In genomic region chr6:37870245-37871136, GRCm38 (mm10) we compare ENCODE assay signal across 8 mouse cellular contexts. TPM values are rescaled to one million over a fixed set of nuclear protein-coding genes. Genes with fewer than 3 reads are reported as not detected.
DNase-seq lines count a peak whose midpoint lies in the region; ATAC-seq and TF ChIP-seq lines count a peak whose summit lies in the region.

TSS of gene Trim24 (plus strand) at chr6:37870811.

- under 1% methylated on average over 74 of the region's 89 CpGs for WGBS in heart, embryonic 12.5 days
- under 1% methylated on average over 78 of the region's 89 CpGs for WGBS in kidney, postnatal 0 days
- WGBS in liver, embryonic 11.5 days, result under 1% methylated on average over 79 of the region's 89 CpGs
- WGBS in stomach, embryonic 14.5 days, result under 1% methylated on average over 62 of the region's 89 CpGs

- H3K9me3 ChIP-seq in heart, embryonic 12.5 days (replicated peaks), result peaks cover 26% of the 10 kb centered on the region
- peaks cover 28% of the 10 kb centered on the region for H3K9me3 ChIP-seq in kidney, postnatal 0 days (replicated peaks; ENCODE audit: low read length)
- H3K9me3 ChIP-seq in liver, embryonic 11.5 days (ENCODE audit: control insufficient read depth, low read length), result peaks cover 27% of the 10 kb centered on the region
- peaks cover 31% of the 10 kb centered on the region; the same call in 1 of the 2 replicates for H3K9me3 ChIP-seq in stomach, embryonic 14.5 days (ENCODE audit: control insufficient read depth, low read depth, low read length)

- peak; percentile 98 for ATAC-seq in erythroid progenitor cell, adult 5-6 weeks (replicated peaks; ENCODE audit: low FRiP score, poor library complexity, severe bottlenecking)
- ATAC-seq in heart, embryonic 12.5 days (ENCODE audit: insufficient number of reproducible peaks, low FRiP score), result peak; percentile 99
- peak; percentile 98 for ATAC-seq in kidney, postnatal 0 days (replicated peaks; ENCODE audit: low FRiP score, low read depth)
- ATAC-seq in liver, embryonic 11.5 days (replicated peaks; ENCODE audit: low FRiP score), result peak; percentile 96
- ATAC-seq in stomach, embryonic 14.5 days (ENCODE audit: insufficient number of reproducible peaks, insufficient read depth, low FRiP score, low read depth), result peak; percentile 98

- H3K4me2 ChIP-seq in heart, embryonic 12.5 days, result peak within 1 kb of the TSS; percentile 68
- peak within 1 kb of the TSS; percentile 57 for H3K4me2 ChIP-seq in kidney, postnatal 0 days (ENCODE audit: low read length)
- H3K4me2 ChIP-seq in liver, embryonic 11.5 days, result peak within 1 kb of the TSS; percentile 70
- peak within 1 kb of the TSS; percentile 33 for H3K4me2 ChIP-seq in stomach, embryonic 14.5 days (replicated peaks; ENCODE audit: low read depth, low read length)

- H3K27me3 ChIP-seq in heart, embryonic 12.5 days (replicated peaks), result no peaks in the 10 kb centered on the region
- no peaks in the 10 kb centered on the region for H3K27me3 ChIP-seq in kidney, postnatal 0 days (ENCODE audit: insufficient read depth, low read length)
- H3K27me3 ChIP-seq in liver, embryonic 11.5 days (replicated peaks; ENCODE audit: control insufficient read depth, insufficient read depth, low read length), result no peaks in the 10 kb centered on the region
- no peaks in the 10 kb centered on the region for H3K27me3 ChIP-seq in stomach, embryonic 14.5 days (ENCODE audit: control insufficient read depth, insufficient read depth, low read length)

- no peaks in the 10 kb centered on the region for H3K4me1 ChIP-seq in heart, embryonic 12.5 days (replicated peaks)
- no peaks in the 10 kb centered on the region for H3K4me1 ChIP-seq in kidney, postnatal 0 days (replicated peaks; ENCODE audit: insufficient read depth, low read length)
- H3K4me1 ChIP-seq in liver, embryonic 11.5 days (replicated peaks; ENCODE audit: control insufficient read depth, insufficient read depth, low read length), result no peaks in the 10 kb centered on the region
- no peaks in the 10 kb centered on the region for H3K4me1 ChIP-seq in stomach, embryonic 14.5 days (ENCODE audit: control insufficient read depth, insufficient read depth, low read length)

- H3K27ac ChIP-seq in heart, embryonic 12.5 days (ENCODE audit: poor library complexity, severe bottlenecking), result peak within 1 kb of the TSS; percentile 98
- H3K27ac ChIP-seq in kidney, postnatal 0 days, result peak within 1 kb of the TSS; percentile 98
- peak within 1 kb of the TSS; percentile 89 for H3K27ac ChIP-seq in liver, embryonic 11.5 days (ENCODE audit: low read depth, low read length)
- peak within 1 kb of the TSS; percentile 98 for H3K27ac ChIP-seq in stomach, embryonic 14.5 days (ENCODE audit: low read length)

- H3K4me3 ChIP-seq in heart, embryonic 12.5 days, result peak within 1 kb of the TSS; percentile 94
- peak within 1 kb of the TSS; percentile 89 for H3K4me3 ChIP-seq in kidney, postnatal 0 days (replicated peaks; ENCODE audit: low read depth, low read length)
- H3K4me3 ChIP-seq in liver, embryonic 11.5 days (ENCODE audit: low read depth, low read length), result peak within 1 kb of the TSS; percentile 90
- H3K4me3 ChIP-seq in stomach, embryonic 14.5 days (ENCODE audit: low read depth, low read length), result peak within 1 kb of the TSS; percentile 96

- H3K9ac ChIP-seq in heart, embryonic 12.5 days, result peak within 1 kb of the TSS; percentile 98
- H3K9ac ChIP-seq in kidney, postnatal 0 days (ENCODE audit: low read depth, low read length), result peak within 1 kb of the TSS; percentile 97
- H3K9ac ChIP-seq in liver, embryonic 11.5 days (ENCODE audit: low read depth, low read length), result peak within 1 kb of the TSS; percentile 81
- peak within 1 kb of the TSS; percentile 95 for H3K9ac ChIP-seq in stomach, embryonic 14.5 days (replicated peaks; ENCODE audit: low read depth, low read length)

- H3K36me3 ChIP-seq in heart, embryonic 12.5 days, result peaks cover 30% of the 10 kb centered on the region
- H3K36me3 ChIP-seq in kidney, postnatal 0 days (ENCODE audit: insufficient read depth, low read length), result no peaks in the 10 kb centered on the region
- H3K36me3 ChIP-seq in liver, embryonic 11.5 days (ENCODE audit: control insufficient read depth, insufficient read depth, low read length), result peaks cover 15% of the 10 kb centered on the region
- no peaks in the 10 kb centered on the region for H3K36me3 ChIP-seq in stomach, embryonic 14.5 days (ENCODE audit: control insufficient read depth, insufficient read depth, low read length)

- TF ChIP-seq CTCF in kidney, postnatal 0 days (IDR thresholded peaks at IDR 0.05; ENCODE audit: low read depth), result 0 out of 2 replicates have a peak, but pooled peaks have one; percentile 6

- peak; percentile 99 for DNase-seq in CD4-positive helper T cell, adult 2 months (ENCODE audit: low read depth, low spot score)
- DNase-seq in brain, embryonic 18.5 days (ENCODE audit: low read depth, low spot score), result peak; percentile 96
- peak; percentile 98 for DNase-seq in kidney, postnatal 0 days (ENCODE audit: low spot score)
- peak; percentile 93 for DNase-seq in liver, embryonic 11.5 days (ENCODE audit: low spot score)
- peak; percentile 96 for DNase-seq in naive thymus-derived CD4-positive, alpha-beta T cell, adult 2 months (ENCODE audit: low read depth)

RNA-seq across cellular contexts. Expression of gene Trim24, which starts in this region (rescaled TPM):
- total RNA-seq in erythroid progenitor cell, adult 5-6 weeks (2015; ENCODE audit: low replicate concordance), result 38.6 and 48.6 TPM in 2 replicates
- total RNA-seq in erythroid progenitor cell, adult 5-6 weeks (2017; ENCODE audit: low replicate concordance), result 38.4 and 41.3 TPM in 2 replicates
- 17.4 and 19.4 TPM in 2 replicates for polyA plus RNA-seq in heart, embryonic 12.5 days (2016; fragmentation: Nextera tagmentation; extraction: Ambion mirVana)
- 13.6 and 14.3 TPM in 2 replicates for polyA plus RNA-seq in kidney, postnatal 0 days (2015; fragmentation: Nextera tagmentation; extraction: Ambion mirVana)
- polyA plus RNA-seq in liver, embryonic 11.5 days (2014; fragmentation: Nextera tagmentation; extraction: Ambion mirVana), result 14.1 and 15.1 TPM in 2 replicates
- polyA plus RNA-seq in stomach, embryonic 14.5 days (2014; fragmentation: Nextera tagmentation; extraction: Ambion mirVana), result 26.7 and 26.9 TPM in 2 replicates

Comparison
In these comparisons a context has a peak if more than half of its experiments do, and no peak if none do; other contexts are left out.
1. Peak in every context shown above with its lines: DNase-seq, ATAC-seq, H3K4me3 ChIP-seq and H3K27ac ChIP-seq.